Mouse (Mus musculus): ENCODE data around the gene Trir. TPM values are rescaled to one million over a fixed set of nuclear protein-coding genes. Genes with fewer than 3 reads are reported as not detected.

Trir gene
- polyA plus RNA-seq, 1 experiment from 2014 or later, result 107 TPM

DNA sequence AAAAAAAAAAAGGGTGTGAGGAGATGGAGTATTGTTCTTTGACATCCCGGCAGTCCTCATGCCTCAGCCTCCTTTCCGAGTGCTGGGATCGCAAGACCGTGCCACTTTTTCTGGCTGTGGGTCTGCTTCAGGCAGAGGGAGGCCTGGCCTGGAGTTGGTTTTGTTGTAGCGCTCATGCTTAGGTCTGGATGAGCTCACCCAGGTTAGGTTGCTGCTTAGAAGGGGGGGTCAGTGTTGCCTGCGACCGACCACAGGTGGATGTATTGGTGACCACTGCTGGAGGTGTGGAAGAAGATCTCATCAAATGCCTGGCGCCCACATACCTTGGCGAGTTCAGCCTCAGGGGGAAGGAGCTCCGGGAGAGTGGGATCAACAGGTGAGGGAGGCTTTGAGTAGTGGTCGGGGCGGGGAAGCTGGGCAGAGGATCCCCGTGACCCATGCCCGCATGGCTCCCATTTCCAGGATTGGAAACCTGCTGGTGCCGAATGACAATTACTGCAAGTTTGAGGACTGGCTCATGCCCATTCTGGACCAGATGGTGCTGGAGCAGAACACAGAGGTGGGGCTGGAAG, 46.5 kb downstream of the Trir start:
- no peak overlapping the region for H3K27ac ChIP-seq
- no peaks in the 10 kb centered on the region for H3K27me3 ChIP-seq
- peaks cover 18% of the 10 kb centered on the region for H3K4me1 ChIP-seq
- peak overlapping the region; percentile 72; the same call in 1 of the 2 replicates for H3K4me2 ChIP-seq
- H3K36me3 ChIP-seq, result peaks cover 34% of the 10 kb centered on the region
- no peak for ATAC-seq (ENCODE audit: borderline replicate concordance, extremely low read depth, low FRiP score, low TSS enrichment)
- no peak overlapping the region for H3K4me3 ChIP-seq
- no peaks in the 10 kb centered on the region for H3K9me3 ChIP-seq
- H3K9ac ChIP-seq, result no peak overlapping the region
- 87% methylated on average over 15 of the region's 15 CpGs for WGBS

DNA sequence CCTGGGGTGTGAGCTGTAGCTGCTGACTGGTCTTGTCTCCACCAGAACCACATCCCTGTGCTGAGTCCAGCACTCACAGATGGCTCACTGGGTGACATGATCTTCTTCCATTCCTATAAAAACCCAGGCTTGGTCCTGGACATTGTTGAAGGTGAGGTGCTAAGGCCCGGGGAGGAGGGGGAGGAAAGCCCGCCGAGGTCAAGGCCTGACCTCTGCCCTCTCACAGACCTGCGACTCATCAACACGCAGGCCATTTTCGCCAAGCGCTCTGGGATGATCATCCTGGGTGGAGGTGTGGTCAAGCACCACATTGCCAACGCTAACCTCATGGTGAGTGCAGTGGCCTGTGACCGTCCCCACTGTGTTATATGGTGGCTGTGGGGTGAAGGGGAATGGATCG, 47.5 kb downstream of the Trir start:
- Histone ChIP-seq H3K4me1 (peaks cover 18% of the 10 kb centered on the region), H3K36me3 (peaks cover 40% of the 10 kb centered on the region), H3K9ac (no peak overlapping the region), H3K4me3 (no peak overlapping the region), H3K27ac (no peak overlapping the region), H3K4me2 (no peak overlapping the region), H3K27me3 (no peaks in the 10 kb centered on the region), H3K9me3 (no peaks in the 10 kb centered on the region)
- ATAC-seq (ENCODE audit: borderline replicate concordance, extremely low read depth, low FRiP score, low TSS enrichment), result no peak
- WGBS, result 78% methylated on average over 10 of the region's 10 CpGs

DNA sequence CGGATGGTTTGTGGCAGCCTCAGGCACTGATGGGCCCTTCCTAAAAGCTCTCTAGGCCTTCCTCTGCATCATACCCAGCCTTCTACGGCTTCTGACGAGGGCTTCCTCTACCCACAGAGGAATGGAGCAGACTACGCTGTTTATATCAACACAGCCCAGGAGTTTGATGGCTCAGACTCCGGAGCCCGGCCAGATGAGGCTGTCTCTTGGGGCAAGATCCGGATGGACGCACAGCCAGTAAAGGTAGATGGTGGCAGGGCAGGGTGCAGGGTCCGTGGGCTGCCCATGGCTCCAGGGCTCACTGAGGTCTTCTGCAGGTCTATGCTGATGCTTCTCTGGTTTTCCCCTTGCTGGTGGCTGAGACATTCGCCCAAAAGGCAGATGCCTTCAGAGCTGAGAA, 48.0 kb downstream of the Trir start:
- no peak overlapping the region for H3K4me2 ChIP-seq
- no peak overlapping the region for H3K27ac ChIP-seq
- H3K27me3 ChIP-seq, result no peaks in the 10 kb centered on the region
- H3K9me3 ChIP-seq, result no peaks in the 10 kb centered on the region
- no peak overlapping the region for H3K9ac ChIP-seq
- no peak overlapping the region for H3K4me3 ChIP-seq
- peaks cover 40% of the 10 kb centered on the region for H3K36me3 ChIP-seq
- 85% methylated on average over 10 of the region's 10 CpGs for WGBS
- no peak for ATAC-seq (ENCODE audit: borderline replicate concordance, extremely low read depth, low FRiP score, low TSS enrichment)
- peaks cover 18% of the 10 kb centered on the region for H3K4me1 ChIP-seq

DNA sequence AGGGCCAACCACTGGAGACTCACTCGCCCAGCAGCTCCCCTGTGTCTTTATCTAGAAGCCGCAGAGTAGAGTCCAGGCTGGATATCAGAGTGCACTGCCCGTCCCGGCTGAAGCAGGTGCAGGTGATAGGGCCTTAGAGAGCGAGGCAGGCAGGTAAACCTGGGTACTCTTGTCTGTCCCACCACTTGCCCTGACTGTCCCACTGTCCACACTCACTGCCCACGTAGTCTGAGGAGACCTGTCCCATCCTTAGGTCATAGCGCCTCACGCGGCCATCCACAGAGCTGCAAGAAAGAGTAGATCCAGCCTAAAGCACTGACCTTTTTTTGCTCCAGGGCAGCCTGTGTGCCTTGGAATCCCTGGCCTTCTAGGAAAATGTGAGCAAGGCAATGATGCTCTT, 49.4 kb downstream of the Trir start:
- 74% methylated on average over 9 of the region's 9 CpGs for WGBS
- Histone ChIP-seq H3K4me1 (peaks cover 14% of the 10 kb centered on the region), H3K4me3 (no peak overlapping the region), H3K9me3 (no peaks in the 10 kb centered on the region), H3K9ac (no peak overlapping the region), H3K27me3 (no peaks in the 10 kb centered on the region), H3K27ac (no peak overlapping the region), H3K4me2 (no peak overlapping the region), H3K36me3 (peaks cover 40% of the 10 kb centered on the region)
- no peak for ATAC-seq (ENCODE audit: borderline replicate concordance, extremely low read depth, low FRiP score, low TSS enrichment)

DNA sequence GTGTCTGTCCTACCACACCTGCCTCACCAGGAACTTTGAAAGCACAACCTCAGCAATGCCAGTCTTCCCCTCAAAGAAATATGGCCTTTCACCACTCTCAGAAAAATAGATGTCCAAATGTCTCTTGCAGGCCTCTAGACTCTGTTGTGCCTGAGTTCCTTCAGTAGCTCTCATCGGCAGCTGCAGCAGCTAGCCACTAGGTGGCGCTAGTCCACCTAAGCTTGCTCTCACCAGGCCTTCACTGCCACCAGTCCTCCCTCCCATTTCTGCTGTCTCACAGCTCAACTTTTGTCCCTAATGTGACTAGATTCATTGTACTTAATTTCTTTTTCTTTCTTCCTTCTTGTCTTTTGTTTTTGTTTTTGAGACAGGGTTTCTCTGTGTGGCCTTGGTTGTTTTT, 50.4 kb downstream of the Trir start:
- H3K27ac ChIP-seq, result no peak overlapping the region
- H3K9ac ChIP-seq, result no peak overlapping the region
- no peak for ATAC-seq (ENCODE audit: borderline replicate concordance, extremely low read depth, low FRiP score, low TSS enrichment)
- peaks cover 17% of the 10 kb centered on the region for H3K4me1 ChIP-seq
- WGBS, result 0% methylated on average over 2 of the region's 2 CpGs
- H3K36me3 ChIP-seq, result peaks cover 40% of the 10 kb centered on the region
- H3K4me3 ChIP-seq, result no peak overlapping the region
- H3K9me3 ChIP-seq, result no peaks in the 10 kb centered on the region
- H3K4me2 ChIP-seq, result no peak overlapping the region
- H3K27me3 ChIP-seq, result no peaks in the 10 kb centered on the region

Small RNA genes lying within 50 kb of the gene (microRNA-seq; reads per million reads assigned to microRNA genes)
- gene Mir7070, result not detected

Other genes with a start within 250 kb of the Trir start
- 39.2 and 42.7 TPM in 2 replicates for gene Nfix, start 226.5 kb upstream of the Trir start, polyA plus RNA-seq (2015; fragmentation: Nextera tagmentation; extraction: Ambion mirVana)
- gene Dand5, start 204.0 kb upstream of the Trir start, polyA plus RNA-seq (2015; fragmentation: Nextera tagmentation; extraction: Ambion mirVana), result 6.0 and 6.3 TPM in 2 replicates
- 43.4 and 47.0 TPM in 2 replicates for gene Gadd45gip1, start 195.3 kb upstream of the Trir start, polyA plus RNA-seq (2015; fragmentation: Nextera tagmentation; extraction: Ambion mirVana)
- 112 and 127 TPM in 2 replicates for gene Rad23a, start 186.2 kb upstream of the Trir start, polyA plus RNA-seq (2015; fragmentation: Nextera tagmentation; extraction: Ambion mirVana)
- 1,037 and 1,080 TPM in 2 replicates for gene Calr, start 179.9 kb upstream of the Trir start, polyA plus RNA-seq (2015; fragmentation: Nextera tagmentation; extraction: Ambion mirVana)
- gene Farsa, start 169.8 kb upstream of the Trir start, polyA plus RNA-seq (2015; fragmentation: Nextera tagmentation; extraction: Ambion mirVana), result 96.9 and 98.9 TPM in 2 replicates
- 69.6 and 72.1 TPM in 2 replicates for gene Syce2, start 154.7 kb upstream of the Trir start, polyA plus RNA-seq (2015; fragmentation: Nextera tagmentation; extraction: Ambion mirVana)
- 34.9 and 35.7 TPM in 2 replicates for gene Gcdh, start 132.9 kb upstream of the Trir start, polyA plus RNA-seq (2015; fragmentation: Nextera tagmentation; extraction: Ambion mirVana)
- gene Klf1, start 124.9 kb upstream of the Trir start, polyA plus RNA-seq (2015; fragmentation: Nextera tagmentation; extraction: Ambion mirVana), result 1.6 and 3.1 TPM in 2 replicates
- 14.8 and 15.4 TPM in 2 replicates for gene Dnase2a, start 118.3 kb upstream of the Trir start, polyA plus RNA-seq (2015; fragmentation: Nextera tagmentation; extraction: Ambion mirVana)
- gene Mast1, start 89.5 kb upstream of the Trir start, polyA plus RNA-seq (2015; fragmentation: Nextera tagmentation; extraction: Ambion mirVana), result 0.49 TPM in 2 replicates
- 0.12 and 0.13 TPM in 2 replicates for gene Rtbdn, start 79.8 kb upstream of the Trir start, polyA plus RNA-seq (2015; fragmentation: Nextera tagmentation; extraction: Ambion mirVana)
- not detected in 2 replicates for gene Gm49661, start 57.4 kb upstream of the Trir start, polyA plus RNA-seq (2015; fragmentation: Nextera tagmentation; extraction: Ambion mirVana)
- gene Prdx2, start 57.2 kb upstream of the Trir start, polyA plus RNA-seq (2015; fragmentation: Nextera tagmentation; extraction: Ambion mirVana), result 727 and 733 TPM in 2 replicates
- 114 and 120 TPM in 2 replicates for gene Rnaseh2a, start 57.1 kb upstream of the Trir start, polyA plus RNA-seq (2015; fragmentation: Nextera tagmentation; extraction: Ambion mirVana)
- 17.4 and 20.5 TPM in 2 replicates for gene Junb, start 48.1 kb upstream of the Trir start, polyA plus RNA-seq (2015; fragmentation: Nextera tagmentation; extraction: Ambion mirVana)
- 23.2 and 23.9 TPM in 2 replicates for gene Hook2, start 36.2 kb upstream of the Trir start, polyA plus RNA-seq (2015; fragmentation: Nextera tagmentation; extraction: Ambion mirVana)
- gene Best2, start 12.3 kb upstream of the Trir start, polyA plus RNA-seq (2015; fragmentation: Nextera tagmentation; extraction: Ambion mirVana), result not detected in 2 replicates
- gene Asna1, start 1.5 kb upstream of the Trir start, polyA plus RNA-seq (2015; fragmentation: Nextera tagmentation; extraction: Ambion mirVana), result 124 and 128 TPM in 2 replicates
- gene Tnpo2, start 10.1 kb downstream of the Trir start, polyA plus RNA-seq (2015; fragmentation: Nextera tagmentation; extraction: Ambion mirVana), result 29.1 and 32.3 TPM in 2 replicates
- 27.9 and 28.4 TPM in 2 replicates for gene Fbxw9, start 33.2 kb downstream of the Trir start, polyA plus RNA-seq (2015; fragmentation: Nextera tagmentation; extraction: Ambion mirVana)
- not detected in 2 replicates for gene Gm5741, start 41.2 kb downstream of the Trir start, polyA plus RNA-seq (2015; fragmentation: Nextera tagmentation; extraction: Ambion mirVana)
- 54.4 and 56.8 TPM in 2 replicates for gene Dhps, start 44.9 kb downstream of the Trir start, polyA plus RNA-seq (2015; fragmentation: Nextera tagmentation; extraction: Ambion mirVana)
- gene Wdr83os, start 53.9 kb downstream of the Trir start, polyA plus RNA-seq (2015; fragmentation: Nextera tagmentation; extraction: Ambion mirVana), result 140 and 145 TPM in 2 replicates
- 44.3 and 44.7 TPM in 2 replicates for gene Wdr83, start 54.5 kb downstream of the Trir start, polyA plus RNA-seq (2015; fragmentation: Nextera tagmentation; extraction: Ambion mirVana)
- gene Man2b1, start 56.4 kb downstream of the Trir start, polyA plus RNA-seq (2015; fragmentation: Nextera tagmentation; extraction: Ambion mirVana), result 35.9 and 40.1 TPM in 2 replicates
- gene Zfp791, start 96.3 kb downstream of the Trir start, polyA plus RNA-seq (2015; fragmentation: Nextera tagmentation; extraction: Ambion mirVana), result 2.9 and 3.0 TPM in 2 replicates
- not detected in 2 replicates for gene Cks1brt, start 125.1 kb downstream of the Trir start, polyA plus RNA-seq (2015; fragmentation: Nextera tagmentation; extraction: Ambion mirVana)
- gene Olfr371, start 199.2 kb downstream of the Trir start, polyA plus RNA-seq (2015; fragmentation: Nextera tagmentation; extraction: Ambion mirVana), result not detected in 2 replicates